Mouse (Mus musculus) CH12.LX (cell line): ENCODE measurements around the gene Nhsl1. TPM values are rescaled to one million over a fixed set of nuclear protein-coding genes. Genes with fewer than 3 reads are reported as not detected.

Experiments used
- DNase-seq: peaks from one replicate; pipeline ENCODE4 v3.0.0-alpha.2; 2013; ENCODE audit errors: extremely low read depth
- H3K27ac ChIP-seq: 2 replicates; pipeline ENCODE4 v1.5.1; 2012; ENCODE audit warnings: low read depth, mild to moderate bottlenecking, control low read depth, moderate library complexity; ENCODE audit not compliant: insufficient read depth
- H3K27me3 ChIP-seq: replicated peaks from 2 replicates; pipeline ENCODE3; 2012; ENCODE audit warnings: inconsistent platforms
- H3K36me3 ChIP-seq, 2 experiments: replicated peaks in 1 of 2; 2 replicates each; pipeline versions ENCODE3 to v1.6.1; 2012; ENCODE audit warnings: inconsistent platforms in 1 of 2, low read length in 1 of 2, mild to moderate bottlenecking in 1 of 2, mixed read lengths in 1 of 2, moderate library complexity in 1 of 2; ENCODE audit not compliant: control insufficient read depth in 1 of 2, insufficient read depth in 1 of 2
- H3K4me1 ChIP-seq, 2 experiments: 2 replicates each; pipeline ENCODE4 v1.6.1; 2012; ENCODE audit warnings: inconsistent platforms in 1 of 2, moderate library complexity in 1 of 2; ENCODE audit not compliant: insufficient read depth in 2 of 2, control insufficient read depth in 1 of 2
- H3K4me2 ChIP-seq: 2 replicates; pipeline ENCODE4 v1.6.1; 2012; ENCODE audit warnings: low read depth, mild to moderate bottlenecking, control low read depth; ENCODE audit not compliant: poor library complexity, insufficient read depth, severe bottlenecking
- H3K4me3 ChIP-seq, 3 experiments: fragments of 150-350 bp in 1 of 3; sonication (generic) in 1 of 3; replicated peaks in 1 of 3; 2 replicates each; pipeline versions ENCODE3 to v1.5.1; 2011 to 2012; ENCODE audit warnings: low read depth in 2 of 3, low read length in 2 of 3, mild to moderate bottlenecking in 2 of 3, moderate library complexity in 2 of 3, control low read depth in 1 of 3, improper control_type of control experiment in 1 of 3, inconsistent platforms in 1 of 3, mixed read lengths in 1 of 3; ENCODE audit not compliant: poor library complexity in 1 of 3
- H3K79me2 ChIP-seq: replicated peaks from 2 replicates; pipeline ENCODE4 v1.6.1; 2012; ENCODE audit warnings: mild to moderate bottlenecking, moderate library complexity; ENCODE audit not compliant: control insufficient read depth, poor library complexity, insufficient read depth, severe bottlenecking; ENCODE audit errors: extremely low read depth
- H3K9ac ChIP-seq: 2 replicates; pipeline ENCODE4 v1.6.1; 2012; ENCODE audit warnings: low read depth, mild to moderate bottlenecking, control low read depth, moderate library complexity; ENCODE audit not compliant: insufficient read depth
- H3K9me3 ChIP-seq: replicated peaks from 2 replicates; pipeline ENCODE3; 2012; ENCODE audit warnings: low read length, inconsistent platforms, mixed read lengths
- BHLHE40 ChIP-seq: IDR thresholded peaks from 2 replicates; pipeline ENCODE4 v1.6.1; 2011; ENCODE audit warnings: mild to moderate bottlenecking, low read depth, low read length, improper control_type of control experiment
- CHD1 ChIP-seq: IDR thresholded peaks from 2 replicates; pipeline ENCODE4 v1.6.1; 2012; ENCODE audit warnings: low read depth, low read length, improper control_type of control experiment, inconsistent platforms
- CHD2 ChIP-seq: IDR thresholded peaks from 2 replicates; pipeline ENCODE4 v1.6.1; 2011; ENCODE audit warnings: low read length, improper control_type of control experiment
- E2F4 ChIP-seq: IDR thresholded peaks from 2 replicates; pipeline ENCODE4 v1.6.1; 2011; ENCODE audit warnings: low read depth, low read length, improper control_type of control experiment; ENCODE audit not compliant: insufficient replicate concordance
- GABPA ChIP-seq: IDR thresholded peaks from 2 replicates; pipeline ENCODE4 v1.6.1; 2012; ENCODE audit warnings: low read depth, low read length, improper control_type of control experiment, inconsistent platforms; ENCODE audit not compliant: insufficient replicate concordance
- IRF4 ChIP-seq: IDR thresholded peaks from 2 replicates; pipeline ENCODE4 v1.6.1; 2014; ENCODE audit warnings: low read depth, mild to moderate bottlenecking, inconsistent platforms, low read length, improper control_type of control experiment
- JUN ChIP-seq: IDR thresholded peaks from 2 replicates; pipeline ENCODE4 v1.6.1; 2011; ENCODE audit warnings: low read depth, mild to moderate bottlenecking, low read length, improper control_type of control experiment, moderate library complexity; ENCODE audit not compliant: insufficient read depth
- JUND ChIP-seq: conservative IDR thresholded peaks from 2 replicates; pipeline ENCODE4 v1.6.1; 2011; ENCODE audit warnings: low read depth, low read length, improper control_type of control experiment
- KAT2A ChIP-seq: IDR thresholded peaks from 2 replicates; pipeline ENCODE4 v1.6.1; 2012; ENCODE audit warnings: low read length, improper control_type of control experiment, inconsistent platforms; ENCODE audit not compliant: insufficient replicate concordance
- MAX ChIP-seq: IDR thresholded peaks from 2 replicates; pipeline ENCODE4 v1.6.1; 2011; ENCODE audit warnings: low read length, improper control_type of control experiment
- MAZ ChIP-seq: IDR thresholded peaks from 2 replicates; pipeline ENCODE4 v1.6.1; 2012; ENCODE audit warnings: low read depth, mild to moderate bottlenecking, inconsistent platforms, low read length, improper control_type of control experiment, moderate library complexity
- MEF2A ChIP-seq: IDR thresholded peaks from 2 replicates; pipeline ENCODE4 v1.6.1; 2014; ENCODE audit warnings: low read depth, mild to moderate bottlenecking, inconsistent platforms, low read length, improper control_type of control experiment, borderline replicate concordance
- MYC ChIP-seq: IDR thresholded peaks from 2 replicates; pipeline ENCODE4 v1.6.1; 2011; ENCODE audit warnings: low read depth, mild to moderate bottlenecking, improper control_type of control experiment, low read length
- NELFE ChIP-seq: IDR thresholded peaks from 2 replicates; pipeline ENCODE4 v1.6.1; 2011; ENCODE audit warnings: low read depth, low read length, improper control_type of control experiment
- NRF1 ChIP-seq: IDR thresholded peaks from 2 replicates; pipeline ENCODE4 v1.6.1; 2014; ENCODE audit warnings: low read depth, mild to moderate bottlenecking, inconsistent platforms, low read length, improper control_type of control experiment, moderate library complexity
- PAX5 ChIP-seq: IDR thresholded peaks from 2 replicates; pipeline ENCODE4 v1.6.1; 2012; ENCODE audit warnings: low read length, inconsistent platforms, mixed read lengths
- POLR2A ChIP-seq: IDR thresholded peaks from 2 replicates; pipeline ENCODE4 v1.6.1; 2011; ENCODE audit warnings: low read depth, mild to moderate bottlenecking, improper control_type of control experiment, low read length
- SMC3 ChIP-seq: IDR thresholded peaks from 2 replicates; pipeline ENCODE4 v1.6.1; 2011; ENCODE audit warnings: low read depth, low read length, improper control_type of control experiment
- TBP ChIP-seq: conservative IDR thresholded peaks from 2 replicates; pipeline ENCODE4 v1.6.1; 2011; ENCODE audit warnings: low read depth, low read length, improper control_type of control experiment
- TCF12 ChIP-seq: IDR thresholded peaks from 2 replicates; pipeline ENCODE4 v1.6.1; 2014; ENCODE audit warnings: low read depth, mild to moderate bottlenecking, inconsistent platforms, low read length, improper control_type of control experiment
- USF1 ChIP-seq: IDR thresholded peaks from 2 replicates; pipeline ENCODE4 v1.6.1; 2014; ENCODE audit warnings: low read depth, mild to moderate bottlenecking, inconsistent platforms, low read length, improper control_type of control experiment
- USF2 ChIP-seq: conservative IDR thresholded peaks from 2 replicates; pipeline ENCODE4 v1.6.1; 2011; ENCODE audit warnings: low read depth, low read length, improper control_type of control experiment
- ZKSCAN1 ChIP-seq: IDR thresholded peaks from 2 replicates; pipeline ENCODE4 v1.6.1; 2012; ENCODE audit warnings: low read depth, inconsistent platforms, low read length, improper control_type of control experiment, borderline replicate concordance
- ZNF384 ChIP-seq: IDR thresholded peaks from 2 replicates; pipeline ENCODE4 v1.6.1; 2012; ENCODE audit warnings: low read depth, low read length, improper control_type of control experiment, inconsistent platforms
- dilution Hi-C: fragments of 300-500 bp; cut with MboI; formaldehyde crosslinking; loops from 2 replicates; pipeline ENCODE4 v1.14.3; 2020; ENCODE audit warnings: low sequenced_read_pairs; ENCODE audit not compliant: extremely low pct_unique_long_range_greater_than_20kb, extremely low pct_ligation_motif_present
- in situ Hi-C: fragments of 300-500 bp; cut with MboI; formaldehyde crosslinking; loops from 3 replicates; pipeline ENCODE4 v1.14.3; 2019; ENCODE audit warnings: low sequenced_read_pairs, low pct_ligation_motif_present, low pct_unique_long_range_greater_than_20kb, mixed read lengths
- polyA plus RNA-seq: library from polyadenylated mRNA; unstranded; fragments of >175 nt; gene quantifications from 2 replicates; pipeline ENCODE4 v1.2.1, GENCODE M21; 2012; ENCODE audit warnings: low read depth; ENCODE audit not compliant: insufficient read length
- total RNA-seq, 2 experiments: library from RNA; depleted of rRNA; stranded (reverse); fragments of 300-350 nt in 1 of 2; fragments of >200 nt in 1 of 2; gene quantifications; 2 replicates each; pipeline ENCODE4 v1.2.3; 2012 to 2014

Nhsl1 gene
- total and polyA plus RNA-seq, 3 experiments: 0.13 to 0.19 (median 0.15) TPM

- Histone ChIP-seq H3K27ac (no peak overlapping the region), H3K27me3 (no peaks in the 10 kb centered on the region), H3K36me3 (no peaks in the 10 kb centered on the region), H3K4me1 (peaks cover 0 to 31% of the 10 kb centered on the region in 2 experiments; a peak in 2 of 4 replicates), H3K79me2 (no peaks in the 10 kb centered on the region), H3K4me3 (no peak overlapping the region), H3K9me3 (no peaks in the 10 kb centered on the region), H3K9ac (no peak overlapping the region), H3K4me2 (no peak overlapping the region)
- no peak for DNase-seq
- in situ Hi-C loops: no loop called here
- dilution Hi-C loops: no loop called here
- TF ChIP-seq BHLHE40: no peak
- no peak for TF ChIP-seq POLR2A
- TF ChIP-seq PAX5: no peak
- no peak for TF ChIP-seq TCF12
- TF ChIP-seq ZKSCAN1: no peak
- no peak for TF ChIP-seq MYC
- no peak for TF ChIP-seq CHD1
- TF ChIP-seq CHD2: no peak
- no peak for TF ChIP-seq IRF4
- no peak for TF ChIP-seq TBP
These were observed 18.9 kb downstream of the Nhsl1 start for GRCm38 (mm10) chr10:18337725-18338124.

GRCm38 (mm10) chr10:18339386-18339785 is 20.6 kb downstream of the Nhsl1 start:
- no peak overlapping the region for H3K27ac ChIP-seq
- no peaks in the 10 kb centered on the region for H3K79me2 ChIP-seq
- dilution Hi-C loops: no loop called here
- DNase-seq: no peak
- TF ChIP-seq USF2: no peak
- TF ChIP-seq PAX5: no peak
- TF ChIP-seq GABPA: no peak
- no peak for TF ChIP-seq MYC
- TF ChIP-seq KAT2A: no peak
- no peak for TF ChIP-seq NRF1
- TF ChIP-seq ZNF384: no peak
- no peak for TF ChIP-seq BHLHE40
- no peak for TF ChIP-seq NELFE
- no peak for TF ChIP-seq MAZ
- TF ChIP-seq MEF2A: no peak
- no peak for TF ChIP-seq POLR2A
- no peak for TF ChIP-seq E2F4
- TF ChIP-seq USF1: no peak
- no peak for TF ChIP-seq JUND
- TF ChIP-seq MAX: no peak
- no peak for TF ChIP-seq JUN
- TF ChIP-seq TCF12: no peak
- TF ChIP-seq SMC3: no peak
- TF ChIP-seq, all 38 proteins: peak for 0
- H3K36me3 ChIP-seq: no peaks in the 10 kb centered on the region
- no peak overlapping the region for H3K4me2 ChIP-seq
- H3K27me3 ChIP-seq: no peaks in the 10 kb centered on the region
- H3K9me3 ChIP-seq: no peaks in the 10 kb centered on the region
- no peak overlapping the region for H3K4me3 ChIP-seq
- in situ Hi-C loops: no loop called here
- H3K9ac ChIP-seq: no peak overlapping the region
- peaks cover under 1 to 37% of the 10 kb centered on the region in 2 experiments; a peak in 2 of 4 replicates for H3K4me1 ChIP-seq
